Mouse (Mus musculus): ENCODE results near the gene Cck. TPM values are rescaled to one million over a fixed set of nuclear protein-coding genes. Genes with fewer than 3 reads are reported as not detected.
A peak's percentile ranks its signal among the peaks of the same experiment; 100 is the strongest.

Cck gene
- 100 to 1,000 TPM; 667 to 672 TPM for total RNA-seq (2021)
- long read RNA-seq, experiment 1, transcript Cck-202 (3 exons, 385 nt): minor isoform, 6 of 789 reads
- long read RNA-seq, experiment 1, transcript Cck-203 (2 exons, 783 nt): minor isoform, 19 of 789 reads
- long read RNA-seq, experiment 1, transcript Cck-201 (3 exons, 691 nt): major isoform, 319 of 789 reads
- long read RNA-seq, experiment 1, partial matches to known transcripts: 0 of 789 reads
- long read RNA-seq, experiment 1, other reads (novel, unspliced or antisense): 444 of 789 reads
- long read RNA-seq, experiment 2, transcript Cck-201 (3 exons, 691 nt): major isoform, 433 of 955 reads
- long read RNA-seq, experiment 2, transcript Cck-203 (2 exons, 783 nt): minor isoform, 27 of 955 reads
- long read RNA-seq, experiment 2, transcript Cck-202 (3 exons, 385 nt): minor isoform, 7 of 955 reads
- long read RNA-seq, experiment 2, partial matches to known transcripts: 0 of 955 reads
- long read RNA-seq, experiment 2, other reads (novel, unspliced or antisense): 488 of 955 reads

DNA sequence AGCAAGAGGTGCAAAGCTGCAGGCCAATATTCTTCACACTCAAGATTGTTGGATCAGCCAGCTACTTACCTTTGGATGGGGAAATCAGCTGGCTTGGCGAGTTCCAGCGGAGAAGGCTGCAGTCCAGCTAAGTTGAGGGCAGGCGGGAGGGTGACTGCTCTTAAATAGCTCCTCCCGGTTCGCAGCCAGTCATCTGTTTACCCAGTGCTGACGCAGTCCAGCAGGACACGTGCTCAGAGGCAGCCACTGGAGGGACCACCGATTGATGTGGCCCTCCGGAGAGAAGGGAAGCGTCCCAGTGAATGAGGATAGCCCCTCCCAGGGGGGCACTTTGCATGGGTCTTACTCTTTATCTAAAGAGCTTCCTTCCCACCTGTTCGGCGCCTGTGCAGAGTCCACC, at the start of gene Cck:
Gene Cck, minus strand, starts transcription at position 166 of the 400 bp plus-strand sequence.
- H3K4me3 ChIP-seq: peak within 1 kb of the TSS; percentile 61
- peak within 1 kb of the TSS; percentile 91 for H3K27ac ChIP-seq
- no peak for TF ChIP-seq CTCF (conservative IDR thresholded peaks at IDR 0.05)
- peak; percentile 42 to 67 for DNase-seq (ENCODE audit: low spot score in 2 of 2)

- DNase-seq (ENCODE audit: low spot score in 2 of 2): no peak
- Histone ChIP-seq H3K4me3 (no peak overlapping the region), H3K27ac (no peak overlapping the region)
- TF ChIP-seq CTCF (conservative IDR thresholded peaks at IDR 0.05): no peak
Observed at GRCm38 (mm10) chr9:121541530-121541929, 46.0 kb upstream of the Cck start.

DNA sequence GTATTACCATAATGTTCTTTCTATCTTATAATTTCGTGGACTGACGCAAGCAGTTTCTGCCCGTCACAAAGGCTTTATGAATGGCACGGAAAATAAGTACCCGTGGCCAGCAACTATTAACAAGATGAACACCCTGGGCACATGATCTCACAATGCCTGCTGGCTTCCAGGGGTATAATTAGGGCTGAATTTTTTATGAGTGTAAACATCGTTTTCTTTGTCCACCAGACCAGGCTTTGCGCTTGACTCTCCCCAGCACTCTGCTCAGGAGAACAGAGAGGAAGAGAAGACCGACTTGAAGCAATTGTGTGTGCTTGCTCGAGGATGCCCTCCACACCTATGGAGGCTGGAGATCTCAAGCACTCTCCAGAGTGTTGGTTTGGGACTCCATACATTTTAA, 37.1 kb upstream of the Cck start:
- Histone ChIP-seq H3K4me3 (no peak overlapping the region), H3K27ac (no peak overlapping the region)
- DNase-seq (ENCODE audit: low spot score in 2 of 2): no peak
- TF ChIP-seq CTCF (conservative IDR thresholded peaks at IDR 0.05): no peak

DNA sequence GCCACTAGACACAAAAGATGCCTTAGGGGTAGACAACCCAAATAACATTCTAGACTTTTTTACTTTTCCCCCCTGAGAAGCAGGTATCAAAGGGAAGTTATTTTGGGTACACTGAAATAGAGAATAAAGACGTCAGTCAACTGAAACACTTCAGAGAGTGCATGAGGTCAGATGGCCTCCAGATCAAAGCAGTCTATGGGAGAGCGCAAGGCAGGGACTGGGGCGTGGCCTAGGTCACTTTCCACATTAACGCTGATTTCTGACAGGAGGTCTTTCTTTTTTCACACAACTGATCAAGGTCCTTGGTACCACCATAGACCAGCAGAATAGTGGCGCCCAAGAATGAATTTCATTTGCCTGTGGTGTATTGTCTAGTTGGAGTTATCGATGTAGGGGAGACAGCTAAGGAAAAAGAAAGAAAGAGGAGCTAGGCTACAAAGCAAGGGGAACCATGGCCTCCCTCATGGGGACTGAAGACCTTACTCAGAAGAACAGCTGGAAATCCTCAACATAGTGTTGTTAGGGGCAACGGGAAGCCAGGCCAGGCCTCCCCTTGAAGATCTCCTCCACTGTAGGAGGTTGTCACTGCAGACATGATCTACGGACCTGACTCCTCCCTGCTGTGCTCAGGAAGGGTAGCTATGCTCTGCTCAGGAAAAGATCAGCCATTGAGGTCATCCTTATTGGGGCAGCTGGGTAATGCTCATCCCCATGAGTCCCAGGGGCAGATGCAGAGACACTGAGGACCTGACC, 33.3 kb upstream of the Cck start:
- DNase-seq (ENCODE audit: low spot score in 2 of 2): no peak
- H3K4me3 ChIP-seq: no peak overlapping the region

DNA sequence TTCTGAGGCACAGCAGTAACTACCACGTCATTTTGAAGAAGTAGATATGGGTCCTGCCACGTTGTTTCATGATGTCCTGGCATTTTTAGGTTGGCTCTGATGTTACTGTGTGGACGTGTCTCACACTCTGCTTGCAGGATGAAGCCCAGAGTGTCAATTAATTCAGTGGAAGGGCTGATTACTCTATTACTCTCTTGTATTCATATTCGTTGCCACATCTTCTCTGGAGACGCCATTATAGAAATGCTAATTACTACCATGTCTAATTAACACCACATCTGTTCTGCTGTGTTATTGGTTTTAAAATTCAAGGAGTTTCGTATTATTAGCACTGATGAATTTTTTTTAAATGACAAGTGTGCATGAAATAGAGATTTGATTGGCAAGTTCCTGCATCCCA, 30.7 kb upstream of the Cck start:
- no peak for TF ChIP-seq CTCF (conservative IDR thresholded peaks at IDR 0.05)
- DNase-seq (ENCODE audit: low spot score in 2 of 2): no peak
- Histone ChIP-seq H3K27ac (no peak overlapping the region), H3K4me3 (no peak overlapping the region)

More for the DNA sequence above, 33.3 kb upstream of the Cck start:
- H3K27ac ChIP-seq: no peak overlapping the region
- no peak for TF ChIP-seq CTCF (conservative IDR thresholded peaks at IDR 0.05)

DNA sequence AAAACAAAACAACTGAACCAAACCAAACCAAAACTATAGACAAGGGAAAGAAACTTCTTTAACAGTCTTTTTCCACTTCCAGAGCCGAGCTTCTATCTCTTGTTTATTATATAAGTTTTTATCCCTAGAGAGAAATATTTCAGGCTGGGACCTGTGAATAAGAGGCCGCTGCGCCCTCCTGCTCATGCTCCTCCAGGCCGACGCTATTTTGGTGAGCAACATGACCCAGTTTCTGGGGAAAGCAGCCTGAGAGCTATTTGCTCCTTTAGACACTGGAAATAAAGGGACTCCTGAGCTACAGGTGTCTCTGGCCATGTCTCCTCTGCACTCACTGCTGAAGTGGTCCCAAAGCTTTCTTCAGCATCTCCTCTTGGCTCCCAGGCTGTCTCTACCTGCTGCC, 24.6 kb upstream of the Cck start:
- DNase-seq (ENCODE audit: low spot score in 2 of 2): no peak
- H3K4me3 ChIP-seq: no peak overlapping the region
- TF ChIP-seq CTCF (conservative IDR thresholded peaks at IDR 0.05): no peak
- no peak overlapping the region for H3K27ac ChIP-seq

- no peak overlapping the region for H3K4me3 ChIP-seq
Observed at GRCm38 (mm10) chr9:121514462-121514861, 19.0 kb upstream of the Cck start.

DNA sequence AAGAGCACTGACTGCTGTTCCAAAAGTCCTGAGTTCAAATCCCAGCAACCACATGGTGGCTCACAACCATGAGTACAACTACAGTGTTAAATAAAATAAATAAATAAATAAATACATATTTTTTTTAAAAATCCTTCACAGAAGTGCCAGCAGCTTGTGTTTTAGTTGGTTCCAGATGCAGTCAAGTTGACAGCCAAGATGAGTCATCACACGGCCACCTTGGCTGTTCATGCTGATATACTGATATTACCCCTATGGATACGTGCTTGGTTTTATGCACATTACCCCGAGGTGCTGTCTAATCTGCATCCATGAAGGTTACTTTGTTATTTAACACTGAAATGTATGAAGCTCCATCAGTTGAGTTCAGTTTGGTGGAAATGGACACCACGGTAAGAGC, 16.4 kb upstream of the Cck start:
- no peak for DNase-seq (ENCODE audit: low spot score in 2 of 2)
- no peak overlapping the region for H3K4me3 ChIP-seq
- H3K27ac ChIP-seq: no peak overlapping the region
- no peak for TF ChIP-seq CTCF (conservative IDR thresholded peaks at IDR 0.05)

More at GRCm38 (mm10) chr9:121514462-121514861, 19.0 kb upstream of the Cck start:
- DNase-seq (ENCODE audit: low spot score in 2 of 2): no peak
- H3K27ac ChIP-seq: no peak overlapping the region
- no peak for TF ChIP-seq CTCF (conservative IDR thresholded peaks at IDR 0.05)

DNA sequence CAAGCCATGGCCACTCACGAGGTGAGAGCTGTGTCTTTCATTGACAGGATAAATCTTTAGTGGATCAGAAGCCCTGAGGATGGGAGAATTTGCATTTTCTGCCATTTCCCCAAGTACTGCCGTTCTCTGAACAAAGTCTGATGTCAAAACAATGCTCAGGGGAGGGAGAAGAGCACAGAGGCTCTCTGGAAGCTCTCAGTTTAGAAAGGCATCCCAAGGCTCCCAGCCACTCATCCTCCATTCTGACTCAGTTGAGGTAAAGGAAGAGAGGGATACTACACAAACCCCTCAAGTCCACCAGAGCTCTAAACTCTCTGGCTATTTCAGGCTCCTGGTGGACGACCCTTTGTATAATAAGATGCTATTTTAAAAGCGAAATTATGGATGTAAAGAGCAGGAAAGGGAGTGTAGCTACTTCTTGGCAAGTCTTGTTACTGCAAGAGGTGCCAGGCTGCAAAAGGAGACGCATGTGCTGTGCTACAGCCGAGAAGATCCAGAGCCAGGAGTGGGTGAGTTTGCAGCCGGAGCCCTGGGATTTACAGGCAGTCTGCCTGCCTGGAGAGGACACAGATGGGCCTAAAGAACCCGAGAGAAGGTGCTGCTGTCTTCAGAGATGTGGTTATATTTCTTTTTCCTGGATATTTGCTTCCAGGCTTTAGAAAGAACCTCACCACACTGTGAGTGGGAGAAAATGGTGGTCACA, 11.1 kb upstream of the Cck start:
- Histone ChIP-seq H3K4me3 (no peak overlapping the region), H3K27ac (peak overlapping the region; percentile 89)
- DNase-seq (ENCODE audit: low spot score in 2 of 2): peak; percentile 62 to 86
- no peak for TF ChIP-seq CTCF (conservative IDR thresholded peaks at IDR 0.05)

GRCm38 (mm10) chr9:121505346-121505745, 9.9 kb upstream of the Cck start:
- Histone ChIP-seq H3K4me3 (no peak overlapping the region), H3K27ac (peak overlapping the region; percentile 84)
- peak; percentile 72 to 85 for DNase-seq (ENCODE audit: low spot score in 2 of 2)
- TF ChIP-seq CTCF (conservative IDR thresholded peaks at IDR 0.05): no peak

GRCm38 (mm10) chr9:121496102-121496501, 608 bp upstream of the Cck start:
- Histone ChIP-seq H3K27ac (peak overlapping the region; percentile 83), H3K4me3 (peak overlapping the region; percentile 61)
- no peak for DNase-seq (ENCODE audit: low spot score in 2 of 2)
- peak; percentile 48 for TF ChIP-seq CTCF (conservative IDR thresholded peaks at IDR 0.05)

GRCm38 (mm10) chr9:121494006-121494767, 1.3 kb downstream of the Cck start:
- DNase-seq (ENCODE audit: low spot score in 2 of 2): no peak
- Histone ChIP-seq H3K27ac (peak overlapping the region; percentile 91), H3K4me3 (peak overlapping the region; percentile 61)
- no peak for TF ChIP-seq CTCF (conservative IDR thresholded peaks at IDR 0.05)
